Mouse (Mus musculus): ENCODE results near the gene Sipa1l3.
A peak's percentile ranks its signal among the peaks of the same experiment; 100 is the strongest.

Gene Sipa1l3

GRCm38 (mm10) chr7:29518421-29519210 lies at the start of gene Sipa1l3:
Gene Sipa1l3, minus strand, starts transcription at chr7:29518641.
- peak; percentile 97 for DNase-seq

- DNase-seq, result no peak
These were observed 44.6 kb upstream of the Sipa1l3 start for GRCm38 (mm10) chr7:29563006-29563405.

GRCm38 (mm10) chr7:29561046-29561445 lies 42.6 kb upstream of the Sipa1l3 start:
- DNase-seq, result no peak

GRCm38 (mm10) chr7:29559290-29559689 lies 40.8 kb upstream of the Sipa1l3 start:
- DNase-seq, result no peak

- no peak for DNase-seq
These were observed 40.3 kb upstream of the Sipa1l3 start for GRCm38 (mm10) chr7:29558744-29559143.

GRCm38 (mm10) chr7:29556283-29556682 lies 37.8 kb upstream of the Sipa1l3 start:
- DNase-seq, result no peak

- DNase-seq, result no peak
These were observed 37.1 kb upstream of the Sipa1l3 start for GRCm38 (mm10) chr7:29555521-29555920.

GRCm38 (mm10) chr7:29555051-29555450 lies 36.6 kb upstream of the Sipa1l3 start:
- no peak for DNase-seq

- DNase-seq, result no peak
These were observed 32.2 kb upstream of the Sipa1l3 start for GRCm38 (mm10) chr7:29550691-29551090.

GRCm38 (mm10) chr7:29541608-29542007 lies 23.2 kb upstream of the Sipa1l3 start:
- no peak for DNase-seq

- no peak for DNase-seq
These were observed 22.7 kb upstream of the Sipa1l3 start for GRCm38 (mm10) chr7:29541186-29541585.

GRCm38 (mm10) chr7:29540631-29541030 lies 22.2 kb upstream of the Sipa1l3 start:
- DNase-seq, result no peak

GRCm38 (mm10) chr7:29523700-29524099 lies 5.3 kb upstream of the Sipa1l3 start:
- DNase-seq, result peak; percentile 73

GRCm38 (mm10) chr7:29521841-29522575 lies 3.6 kb upstream of the Sipa1l3 start:
- peak; percentile 87 for DNase-seq

GRCm38 (mm10) chr7:29521365-29521764 lies 2.9 kb upstream of the Sipa1l3 start:
- DNase-seq, result no peak

GRCm38 (mm10) chr7:29520794-29521193 lies 2.4 kb upstream of the Sipa1l3 start:
- DNase-seq, result no peak

GRCm38 (mm10) chr7:29519211-29519550 lies 740 bp upstream of the Sipa1l3 start:
- peak; percentile 23 for DNase-seq

- DNase-seq, result peak; percentile 36
These were observed 404 bp downstream of the Sipa1l3 start for GRCm38 (mm10) chr7:29518054-29518420.

- DNase-seq, result no peak
These were observed 1.3 kb downstream of the Sipa1l3 start for GRCm38 (mm10) chr7:29517178-29517577.

- DNase-seq, result no peak
These were observed 2.8 kb downstream of the Sipa1l3 start for GRCm38 (mm10) chr7:29515652-29516051.

- DNase-seq, result no peak
These were observed 5.7 kb downstream of the Sipa1l3 start for GRCm38 (mm10) chr7:29512729-29513128.

- DNase-seq, result peak; percentile 38
These were observed 6.7 kb downstream of the Sipa1l3 start for GRCm38 (mm10) chr7:29511598-29512275.

GRCm38 (mm10) chr7:29508522-29508921 lies 9.9 kb downstream of the Sipa1l3 start:
- no peak for DNase-seq
